Mouse (Mus musculus): ENCODE measurements around the gene Unc13d.
"Not testable (repeated sequence)": the region's sequence is repeated elsewhere in the genome, so short reads cannot be mapped to it uniquely, and the experiment has no call there.

The Unc13d gene

GRCm38 (mm10) chr11:116100839-116101238 is 23.1 kb upstream of the Unc13d start:
- no peak for DNase-seq (ENCODE audit: extremely low spot score)

- DNase-seq (ENCODE audit: extremely low spot score) = no peak
These were observed 22.6 kb upstream of the Unc13d start for GRCm38 (mm10) chr11:116100385-116100784.

- DNase-seq (ENCODE audit: extremely low spot score) = no peak
These were observed 21.7 kb upstream of the Unc13d start for GRCm38 (mm10) chr11:116099462-116099861.

GRCm38 (mm10) chr11:116098711-116099460 is 21.1 kb upstream of the Unc13d start:
- DNase-seq (ENCODE audit: extremely low spot score) = no peak

GRCm38 (mm10) chr11:116096213-116097108 is 18.7 kb upstream of the Unc13d start:
- no peak for DNase-seq (ENCODE audit: extremely low spot score)

GRCm38 (mm10) chr11:116095573-116095972 is 17.8 kb upstream of the Unc13d start:
- no peak for DNase-seq (ENCODE audit: extremely low spot score)

- no peak for DNase-seq (ENCODE audit: extremely low spot score)
These were observed 16.2 kb upstream of the Unc13d start for GRCm38 (mm10) chr11:116093771-116094565.

- not testable (repeated sequence) for DNase-seq (ENCODE audit: extremely low spot score)
These were observed 15.2 kb upstream of the Unc13d start for GRCm38 (mm10) chr11:116092959-116093358.

- DNase-seq (ENCODE audit: extremely low spot score) = no peak
These were observed 13.8 kb upstream of the Unc13d start for GRCm38 (mm10) chr11:116091591-116091990.

GRCm38 (mm10) chr11:116089545-116089944 is 11.8 kb upstream of the Unc13d start:
- DNase-seq (ENCODE audit: extremely low spot score) = no peak

- no peak for DNase-seq (ENCODE audit: extremely low spot score)
These were observed 11.1 kb upstream of the Unc13d start for GRCm38 (mm10) chr11:116088741-116089394.

GRCm38 (mm10) chr11:116088188-116088587 is 10.4 kb upstream of the Unc13d start:
- no peak for DNase-seq (ENCODE audit: extremely low spot score)

- peak; percentile 87 for DNase-seq (ENCODE audit: extremely low spot score)
These were observed 9.7 kb upstream of the Unc13d start for GRCm38 (mm10) chr11:116087194-116088130.

- DNase-seq (ENCODE audit: extremely low spot score) = peak; percentile 96
These were observed 8.8 kb upstream of the Unc13d start, which contains the start of gene Wbp2 for GRCm38 (mm10) chr11:116086258-116087193. TSS of gene Wbp2 (minus strand) at chr11:116086995.

- no peak for DNase-seq (ENCODE audit: extremely low spot score)
These were observed 6.4 kb upstream of the Unc13d start for GRCm38 (mm10) chr11:116084166-116084565.

- no peak for DNase-seq (ENCODE audit: extremely low spot score)
These were observed 5.4 kb upstream of the Unc13d start for GRCm38 (mm10) chr11:116083096-116083672.

GRCm38 (mm10) chr11:116081081-116081480 is 3.3 kb upstream of the Unc13d start:
- DNase-seq (ENCODE audit: extremely low spot score) = no peak

- no peak for DNase-seq (ENCODE audit: extremely low spot score)
These were observed 1.8 kb upstream of the Unc13d start for GRCm38 (mm10) chr11:116079511-116079910.

Measured in embryo, embryonic 9.5 days (tissue).